Mouse (Mus musculus) brown adipose tissue, adult 24 weeks (tissue): Measurements from ENCODE around the gene Gm5485. TPM values are rescaled to one million over a fixed set of nuclear protein-coding genes. Genes with fewer than 3 reads are reported as not detected.

ENCODE experiments used
- H3K27ac ChIP-seq: fragments of 200-500 bp; replicated peaks from 2 replicates; pipeline ENCODE4 v1.5.1; 2012; ENCODE audit warnings: low read depth, mild to moderate bottlenecking, low read length
- H3K4me1 ChIP-seq: fragments of 200-500 bp; 2 replicates; pipeline ENCODE4 v1.6.1; 2012; ENCODE audit warnings: low read length, mixed read lengths; ENCODE audit not compliant: control insufficient read depth, insufficient read depth, insufficient read length
- H3K4me3 ChIP-seq: fragments of 200-500 bp; 2 replicates; pipeline ENCODE4 v1.5.1; 2012; ENCODE audit warnings: low read depth, mild to moderate bottlenecking, low read length, moderate library complexity; ENCODE audit not compliant: insufficient read depth
- polyA plus RNA-seq: library from polyadenylated mRNA; stranded (reverse); fragments of >200 nt; gene quantifications from 2 replicates; pipeline ENCODE4 v1.2.4, GENCODE M21; 2012; ENCODE audit not compliant: missing spikeins, insufficient read depth, insufficient read length

Gm5485 gene
- polyA plus RNA-seq, 1 experiment: not detected

DNA sequence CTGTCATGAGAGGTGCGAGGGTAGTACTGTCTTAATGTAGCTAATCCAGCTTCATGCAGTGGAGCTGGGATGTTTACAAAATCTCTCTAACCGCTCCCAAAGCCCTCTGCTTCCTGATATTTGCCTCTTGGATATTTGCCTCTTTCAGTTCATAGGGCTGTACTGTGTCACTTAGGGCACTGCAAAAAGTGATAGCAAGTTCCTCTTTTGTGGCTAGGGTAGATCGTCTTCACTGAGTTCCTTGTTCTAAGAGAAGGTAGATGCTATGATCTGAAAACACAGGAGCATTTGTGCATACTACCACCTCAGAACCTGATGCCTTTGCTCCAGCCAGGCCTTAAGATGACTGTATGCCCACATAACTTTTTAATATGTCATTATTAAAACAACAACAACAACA lies 8.8 kb downstream of the Gm5485 start:
- Histone ChIP-seq H3K27ac (no peak overlapping the region), H3K4me1 (no peaks in the 10 kb centered on the region), H3K4me3 (no peak overlapping the region)

DNA sequence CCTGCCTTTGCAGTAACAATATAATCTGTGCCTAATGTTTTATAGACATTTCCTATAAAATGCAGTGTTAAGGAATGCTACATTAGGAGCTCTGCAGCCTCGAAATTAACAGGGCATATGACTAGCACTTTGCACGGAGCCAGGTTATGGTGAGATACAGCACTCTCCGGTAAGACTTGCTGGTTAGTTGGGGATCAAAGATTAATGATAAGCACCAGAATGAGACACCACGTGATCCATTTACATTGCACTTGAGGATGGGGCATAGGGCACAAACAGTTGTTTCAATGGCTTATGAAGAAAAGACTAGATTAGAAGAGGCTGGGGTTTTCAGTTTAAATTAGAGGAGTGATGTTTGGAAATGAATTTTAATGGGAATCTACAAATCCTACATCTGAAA lies 9.3 kb downstream of the Gm5485 start:
- Histone ChIP-seq H3K27ac (no peak overlapping the region), H3K4me3 (no peak overlapping the region)

DNA sequence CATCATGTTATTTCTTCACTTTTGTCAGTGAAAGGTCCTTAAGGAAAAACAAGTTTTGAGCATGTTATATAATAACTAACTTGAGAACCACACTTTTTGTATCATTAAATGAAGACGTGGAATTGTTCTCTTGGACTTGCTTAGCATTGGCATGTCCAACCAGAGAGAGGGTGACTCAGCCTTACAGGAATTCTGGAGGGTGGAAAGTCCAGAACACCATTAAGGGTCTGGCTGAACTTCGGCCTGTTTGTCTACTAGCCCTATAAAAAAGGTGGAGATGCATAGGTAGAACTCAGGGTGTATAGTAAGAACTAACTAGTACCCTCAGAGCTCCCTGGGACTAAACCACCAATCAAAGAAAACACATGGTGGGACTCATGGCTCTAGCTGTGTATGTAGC lies 16.9 kb downstream of the Gm5485 start:
- Histone ChIP-seq H3K27ac (no peak overlapping the region), H3K4me1 (no peaks in the 10 kb centered on the region), H3K4me3 (no peak overlapping the region)

More for the DNA sequence above, 9.3 kb downstream of the Gm5485 start:
- no peaks in the 10 kb centered on the region for H3K4me1 ChIP-seq

DNA sequence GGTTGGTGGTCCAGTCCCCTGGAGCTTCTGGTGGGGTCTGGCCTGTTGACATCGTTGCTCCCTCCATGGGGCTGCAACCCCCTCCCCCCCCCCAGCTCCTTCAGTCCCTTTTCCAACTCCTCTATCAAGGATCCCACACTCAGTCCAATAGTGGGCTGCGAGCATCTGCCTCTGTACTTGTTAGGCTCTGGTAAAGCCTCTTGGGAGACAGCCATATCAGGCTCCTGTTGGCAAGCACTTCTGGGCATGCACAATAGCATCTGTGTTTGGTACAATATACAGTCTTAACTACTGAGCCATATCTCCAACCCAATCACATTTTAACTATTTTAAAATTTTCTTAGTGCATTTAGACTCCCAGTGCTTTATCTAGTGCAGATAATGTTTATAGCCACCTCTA lies 25.2 kb downstream of the Gm5485 start:
- H3K4me1 ChIP-seq: no peaks in the 10 kb centered on the region

DNA sequence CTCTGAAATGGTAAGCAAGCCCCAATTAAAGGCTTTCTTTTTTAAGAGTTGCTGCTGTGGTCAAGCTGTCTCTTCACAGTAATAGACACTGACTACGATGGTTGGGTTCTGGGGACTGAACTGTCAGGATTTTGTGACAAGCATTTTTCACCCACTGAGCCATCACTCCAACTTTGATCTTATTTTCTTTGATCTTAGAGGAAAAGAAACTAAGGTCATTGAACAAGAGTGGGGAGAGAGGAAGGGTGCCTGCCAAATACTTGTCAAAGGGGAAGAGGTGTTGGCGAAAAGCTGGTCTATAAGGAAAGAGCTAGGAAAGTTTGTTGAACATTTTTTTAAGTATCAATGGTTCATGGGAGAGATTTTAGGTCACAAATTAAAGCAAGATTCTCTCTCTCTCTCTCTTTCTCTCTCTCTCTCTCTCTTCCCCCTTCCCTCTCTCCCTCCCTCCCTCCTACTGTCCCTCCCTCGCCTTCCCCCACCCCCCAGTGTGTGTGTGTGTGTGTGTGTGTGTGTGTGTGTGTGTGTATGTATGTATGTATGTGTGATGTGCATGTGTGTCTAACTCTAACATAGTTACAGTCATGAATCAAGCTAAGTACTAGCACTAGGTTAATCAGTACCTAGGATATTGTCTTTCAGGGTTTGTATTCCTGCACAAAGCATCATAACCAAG lies 28.5 kb downstream of the Gm5485 start:
- Histone ChIP-seq H3K27ac (no peak overlapping the region), H3K4me1 (no peaks in the 10 kb centered on the region), H3K4me3 (no peak overlapping the region)

More for the DNA sequence above, 25.2 kb downstream of the Gm5485 start:
- Histone ChIP-seq H3K4me3 (no peak overlapping the region), H3K27ac (no peak overlapping the region)

DNA sequence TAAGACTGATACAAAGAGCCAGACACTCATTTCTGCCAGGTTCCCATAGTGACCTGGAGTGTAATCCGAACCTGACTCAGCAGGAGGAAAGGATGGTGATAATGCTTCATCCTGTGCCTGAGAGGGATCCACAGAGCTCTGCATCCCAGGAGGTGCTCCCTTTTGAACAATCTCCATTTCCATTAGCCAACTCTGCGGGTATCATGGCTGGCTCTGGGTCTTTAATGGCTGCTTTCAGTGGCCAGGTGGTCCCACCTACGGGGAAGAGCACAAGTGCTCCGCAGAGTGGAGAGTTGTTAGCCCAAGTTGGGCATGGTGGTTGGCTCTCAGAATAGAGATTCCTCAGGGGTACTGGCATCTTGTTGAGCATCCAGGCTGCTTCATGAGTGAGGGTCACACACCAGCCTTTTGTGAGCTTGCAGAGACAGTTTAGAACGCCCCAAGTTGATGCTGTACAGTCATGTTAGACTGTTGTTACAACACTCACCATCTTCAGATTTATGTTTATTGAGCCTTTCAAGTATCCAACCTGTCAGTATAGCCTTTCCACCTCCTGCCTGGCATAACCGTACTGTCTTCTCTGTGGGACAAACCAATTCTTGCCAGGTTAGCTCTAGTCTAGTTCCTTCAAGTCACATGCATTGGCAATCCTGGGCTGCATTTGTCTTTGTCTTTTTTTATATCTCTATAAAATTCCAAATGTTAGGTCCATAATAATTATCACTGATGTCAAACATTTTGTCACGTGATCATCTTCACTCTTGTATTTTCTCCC lies 38.3 kb downstream of the Gm5485 start:
- H3K27ac ChIP-seq: no peak overlapping the region
- no peaks in the 10 kb centered on the region for H3K4me1 ChIP-seq
- no peak overlapping the region for H3K4me3 ChIP-seq

DNA sequence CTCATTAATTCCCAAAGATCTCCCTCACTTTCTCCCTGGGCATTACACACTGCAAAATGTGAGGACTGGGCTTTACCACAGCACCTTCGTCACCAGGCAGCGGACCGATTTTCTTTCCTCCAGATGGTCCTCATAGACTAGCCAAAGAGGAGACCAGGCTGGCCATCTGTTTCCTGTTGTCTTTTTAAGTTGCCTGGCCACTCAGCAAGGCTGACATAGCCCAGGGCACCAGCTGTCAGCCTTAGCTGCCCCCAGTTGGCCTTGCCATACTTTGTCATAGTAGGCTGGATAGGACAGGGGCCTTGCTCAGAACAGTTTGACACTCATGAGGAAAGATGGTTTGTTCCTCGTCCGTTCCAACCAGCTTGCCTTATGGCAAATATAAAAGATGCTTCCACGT lies 39.8 kb downstream of the Gm5485 start:
- no peaks in the 10 kb centered on the region for H3K4me1 ChIP-seq
- no peak overlapping the region for H3K4me3 ChIP-seq
- H3K27ac ChIP-seq: no peak overlapping the region

DNA sequence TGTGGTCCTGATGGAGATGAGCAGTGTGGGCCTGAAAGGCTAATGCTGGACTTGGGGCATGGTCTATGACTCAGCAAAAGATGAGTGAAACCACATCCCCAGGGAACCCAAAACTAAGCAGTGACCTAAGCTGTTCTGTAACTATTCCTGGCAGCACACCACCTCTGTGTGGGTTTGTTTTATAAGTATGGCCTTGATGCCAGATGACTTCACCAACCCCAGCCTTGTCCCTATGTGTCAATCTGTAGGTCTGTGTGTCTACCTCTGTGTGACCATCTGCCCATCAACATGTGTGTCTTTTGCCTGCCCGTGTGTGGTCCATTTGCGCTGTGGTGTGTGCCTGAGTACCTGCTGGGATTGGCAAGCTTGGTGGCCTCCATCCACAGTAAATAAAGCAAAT lies 44.1 kb downstream of the Gm5485 start:
- H3K27ac ChIP-seq: no peak overlapping the region
- H3K4me1 ChIP-seq: no peaks in the 10 kb centered on the region
- no peak overlapping the region for H3K4me3 ChIP-seq

DNA sequence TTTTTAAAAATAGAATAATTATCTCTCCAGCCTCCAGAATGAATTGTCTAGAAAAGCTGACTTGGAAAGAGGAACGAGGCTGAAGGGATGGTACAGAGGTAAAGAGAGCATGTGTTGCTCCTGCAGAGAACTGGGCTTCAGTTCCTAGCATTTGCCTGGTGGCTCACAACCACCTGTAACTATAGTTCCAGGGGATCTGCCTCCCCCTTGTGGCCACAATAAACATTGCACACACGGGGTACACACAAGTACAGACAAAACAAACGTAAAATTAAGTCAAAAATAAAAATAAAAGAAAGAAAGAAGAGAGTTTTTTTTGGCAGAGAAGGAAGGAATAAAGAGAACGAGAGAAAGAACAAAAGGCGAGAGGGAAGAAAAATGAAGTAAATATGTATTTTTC lies 45.4 kb downstream of the Gm5485 start:
- Histone ChIP-seq H3K4me3 (no peak overlapping the region), H3K4me1 (no peaks in the 10 kb centered on the region), H3K27ac (no peak overlapping the region)

DNA sequence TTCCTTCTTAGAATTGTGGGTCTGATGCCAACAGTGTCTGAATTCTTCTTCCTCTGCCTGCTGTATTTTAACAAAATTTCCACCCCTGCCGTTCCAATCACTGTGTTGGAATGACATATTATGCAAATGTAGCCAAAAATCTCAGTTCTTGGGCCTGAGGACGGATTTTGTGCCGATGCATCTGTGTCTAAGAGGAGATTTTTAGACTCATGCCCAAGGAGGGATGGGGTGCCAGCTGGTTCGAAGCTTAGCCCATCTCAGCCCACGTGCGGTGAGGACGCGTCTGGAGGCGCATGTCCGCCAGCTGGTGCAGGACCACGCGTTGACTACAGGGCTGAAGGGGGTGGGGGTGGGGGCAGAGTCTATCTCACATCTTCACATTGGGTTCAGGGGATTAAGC lies 51.3 kb downstream of the Gm5485 start:
- H3K27ac ChIP-seq: no peak overlapping the region
- no peak overlapping the region for H3K4me3 ChIP-seq
- H3K4me1 ChIP-seq: no peaks in the 10 kb centered on the region

DNA sequence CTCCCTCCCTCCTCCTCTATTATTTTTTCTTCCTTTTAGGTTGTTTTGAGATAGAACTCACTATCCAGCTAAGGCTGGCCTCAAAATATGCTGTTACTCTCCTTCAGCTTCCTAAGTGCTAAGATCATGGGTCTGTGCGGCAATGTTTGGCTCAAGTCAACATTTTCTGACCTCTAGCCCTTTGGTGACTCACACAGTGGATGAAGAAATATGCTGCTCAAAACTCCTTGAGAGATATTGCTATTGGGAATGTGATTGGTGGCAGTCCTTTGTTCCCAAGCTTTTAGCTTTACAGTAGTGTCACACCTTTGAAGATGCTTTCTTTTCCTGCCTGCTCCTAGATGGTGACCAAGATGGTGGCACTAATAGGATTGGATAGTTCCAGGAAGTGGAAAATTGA lies 55.8 kb downstream of the Gm5485 start:
- no peaks in the 10 kb centered on the region for H3K4me1 ChIP-seq
- no peak overlapping the region for H3K4me3 ChIP-seq
- H3K27ac ChIP-seq: no peak overlapping the region

DNA sequence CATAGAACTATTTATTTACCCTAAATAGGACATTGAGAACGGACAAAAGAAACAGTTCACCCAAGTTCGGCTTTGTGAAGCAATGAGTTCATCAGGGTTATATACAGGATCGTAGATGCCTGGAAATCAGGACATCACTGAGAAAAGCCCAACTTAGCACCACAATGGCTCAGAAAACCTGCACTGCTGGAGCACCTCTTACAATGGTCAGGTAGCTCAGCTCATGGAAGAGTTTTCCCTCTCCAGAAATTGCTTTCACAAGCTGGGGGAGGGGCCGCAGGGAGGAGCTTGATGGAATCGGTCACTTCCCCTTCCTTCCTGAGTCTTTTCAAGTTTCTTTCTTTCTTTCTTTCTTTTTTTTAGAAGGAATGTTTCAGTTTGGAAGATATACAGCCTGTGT lies 56.5 kb downstream of the Gm5485 start:
- Histone ChIP-seq H3K4me1 (no peaks in the 10 kb centered on the region), H3K4me3 (no peak overlapping the region), H3K27ac (no peak overlapping the region)

Other genes with a start within 250 kb of the Gm5485 start
- not detected in 2 replicates for gene Dppa4, start 128.7 kb downstream of the Gm5485 start, polyA plus RNA-seq
- gene Dppa2, start 108.5 kb downstream of the Gm5485 start, polyA plus RNA-seq: not detected in 2 replicates
- 0.50 TPM in 1 of 2 replicates, not detected in the other for gene Morc1, start 18.8 kb upstream of the Gm5485 start, polyA plus RNA-seq